Mouse (Mus musculus) thymus, adult 2 months (tissue): ENCODE measurements around the gene Zmiz1. TPM values are rescaled to one million over a fixed set of nuclear protein-coding genes. Genes with fewer than 3 reads are reported as not detected.

Experiments used
- DNase-seq: peaks from one replicate; pipeline ENCODE4 v3.0.0; 2021
- H3K27ac ChIP-seq: fragments of 200-500 bp; 2 replicates; pipeline ENCODE4 v1.5.1; 2012; ENCODE audit warnings: low read length, control low read depth; ENCODE audit not compliant: control insufficient read depth, insufficient read depth
- H3K27me3 ChIP-seq: fragments of 200-500 bp; 2 replicates; pipeline ENCODE4 v1.6.1; 2012; ENCODE audit warnings: mild to moderate bottlenecking, low read length, moderate library complexity, mixed read lengths; ENCODE audit not compliant: control insufficient read depth, insufficient read depth
- H3K36me3 ChIP-seq: fragments of 200-500 bp; 2 replicates; pipeline ENCODE4 v1.6.1; 2012; ENCODE audit warnings: mild to moderate bottlenecking, low read length, moderate library complexity; ENCODE audit not compliant: control insufficient read depth, insufficient read depth
- H3K4me1 ChIP-seq: fragments of 200-500 bp; replicated peaks from 2 replicates; pipeline ENCODE4 v1.6.1; 2012; ENCODE audit warnings: low read length; ENCODE audit not compliant: control insufficient read depth, insufficient read depth
- H3K4me3 ChIP-seq: fragments of 200-500 bp; 2 replicates; pipeline ENCODE4 v1.5.1; 2012; ENCODE audit warnings: mild to moderate bottlenecking, low read length, control low read depth, moderate library complexity; ENCODE audit not compliant: control insufficient read depth, insufficient read depth
- CTCF ChIP-seq: fragments of 200-500 bp; IDR thresholded peaks from 2 replicates; pipeline ENCODE4 v1.5.1; 2012; ENCODE audit warnings: mild to moderate bottlenecking, control low read depth, low read length, moderate library complexity, borderline replicate concordance; ENCODE audit not compliant: control insufficient read depth, poor library complexity, insufficient read depth; ENCODE audit errors: extremely low read depth
- POLR2A ChIP-seq: fragments of 200-500 bp; IDR thresholded peaks from 2 replicates; pipeline ENCODE4 v1.6.1; 2012; ENCODE audit warnings: mild to moderate bottlenecking, low read length, control low read depth, moderate library complexity; ENCODE audit not compliant: control insufficient read depth, poor library complexity, insufficient read depth; ENCODE audit errors: extremely low read depth
- WGBS: fragments of 180-500 bp; shearing (Covaris S2); methylation state at CpG from one replicate; pipeline ENCODE4 v1.1.7; 2018; 5-methylcytosine and 5-hydroxymethylcytosine counted together
- polyA plus RNA-seq: library from polyadenylated mRNA; depleted of rRNA; stranded (reverse); fragments of >200 nt; gene quantifications from 2 replicates; pipeline ENCODE4 v1.2.3, GENCODE M21; 2012

Gene Zmiz1
- polyA plus RNA-seq, 1 experiment: 58.9 TPM

DNA sequence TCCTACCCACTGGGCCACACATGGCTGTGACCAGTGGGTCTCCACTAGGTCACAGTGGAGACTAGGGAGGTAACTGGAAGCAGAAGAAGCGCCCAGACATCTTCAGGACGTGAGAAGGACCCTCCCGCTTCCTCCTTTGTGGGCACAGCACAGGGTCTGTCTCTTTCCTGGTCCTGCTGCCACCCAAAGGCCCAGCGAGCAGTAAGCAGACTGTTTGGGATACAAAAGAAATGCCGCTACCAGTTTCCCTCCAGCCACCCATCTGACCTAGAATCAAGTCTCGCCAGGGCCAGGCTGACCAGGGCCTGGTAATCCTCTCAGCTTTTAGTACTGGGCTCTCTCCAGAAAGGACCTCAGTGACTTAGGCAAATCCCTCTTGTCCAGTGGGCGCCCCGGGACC lies 156.6 kb downstream of the Zmiz1 start:
- peaks cover 17% of the 10 kb centered on the region for H3K4me1 ChIP-seq

DNA sequence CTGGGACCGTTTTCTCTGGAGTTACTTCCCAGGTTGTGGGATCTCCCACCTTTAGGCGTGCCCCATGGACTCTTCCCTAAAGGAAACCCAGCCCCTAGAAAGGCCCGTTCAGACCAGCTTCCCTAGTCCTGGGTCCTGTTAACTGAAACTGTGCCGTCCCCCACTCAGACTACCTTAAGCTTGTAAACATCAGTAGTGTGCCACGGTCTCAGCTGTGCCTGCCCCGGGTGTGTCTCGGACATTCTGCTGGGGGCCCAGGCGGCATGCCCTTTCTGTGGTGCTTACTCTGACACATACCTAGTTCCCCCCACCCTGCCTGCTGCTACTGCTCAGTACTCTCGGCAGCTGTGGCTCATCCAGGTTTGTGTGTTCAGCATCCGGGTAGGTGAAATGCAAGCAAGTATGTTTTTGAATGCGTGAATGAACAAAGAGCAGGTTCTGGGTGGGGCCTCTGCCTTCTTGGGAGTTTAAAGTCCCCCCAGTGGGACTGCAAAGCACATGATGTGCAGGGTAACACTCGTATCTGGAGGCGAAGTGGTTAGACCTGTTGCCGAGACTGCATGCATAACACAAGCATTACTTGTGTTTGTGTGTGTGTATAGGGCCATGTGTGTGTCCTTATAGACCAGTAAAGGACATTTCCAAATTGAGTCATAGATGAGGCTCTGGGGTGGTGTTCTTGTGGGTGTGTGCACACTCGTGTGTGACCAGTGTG lies 157.2 kb downstream of the Zmiz1 start:
- Histone ChIP-seq H3K27ac (no peak overlapping the region), H3K4me1 (peaks cover 17% of the 10 kb centered on the region), H3K4me3 (no peak overlapping the region), H3K36me3 (no peaks in the 10 kb centered on the region), H3K27me3 (no peaks in the 10 kb centered on the region)
- WGBS: 87% methylated on average over 15 of the region's 15 CpGs
- DNase-seq: no peak
- TF ChIP-seq POLR2A (no peak), CTCF (no peak)

More for the DNA sequence above, 156.6 kb downstream of the Zmiz1 start:
- no peaks in the 10 kb centered on the region for H3K27me3 ChIP-seq
- H3K4me3 ChIP-seq: no peak overlapping the region
- H3K27ac ChIP-seq: no peak overlapping the region
- no peak for DNase-seq
- WGBS: 88% methylated on average over 8 of the region's 8 CpGs
- H3K36me3 ChIP-seq: no peaks in the 10 kb centered on the region
- TF ChIP-seq CTCF (no peak), POLR2A (no peak)

DNA sequence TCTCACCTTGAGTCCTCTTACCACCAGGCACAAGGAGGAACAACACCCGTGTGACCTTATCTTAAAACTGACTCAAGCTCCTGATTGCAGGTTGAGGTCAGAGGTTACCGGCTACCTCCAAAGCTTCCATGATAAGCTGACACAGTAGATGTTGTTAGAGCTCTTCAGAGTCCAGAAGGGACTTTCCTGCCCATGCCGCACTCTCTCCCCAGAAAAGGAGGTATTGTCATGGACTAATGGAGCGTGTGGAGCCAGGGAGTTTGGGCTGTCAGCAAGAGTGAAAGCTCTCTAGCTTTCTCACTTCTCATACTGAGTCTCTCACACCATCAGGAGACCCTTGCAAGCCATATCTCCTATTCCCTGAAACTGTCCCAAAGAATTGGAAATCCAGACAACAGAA lies 158.3 kb downstream of the Zmiz1 start:
- Histone ChIP-seq H3K27ac (no peak overlapping the region), H3K4me3 (no peak overlapping the region), H3K4me1 (peaks cover 15% of the 10 kb centered on the region), H3K27me3 (no peaks in the 10 kb centered on the region), H3K36me3 (no peaks in the 10 kb centered on the region)
- WGBS: 88% methylated on average over 4 of the region's 4 CpGs
- TF ChIP-seq POLR2A: no peak
- TF ChIP-seq CTCF: no peak
- no peak for DNase-seq

DNA sequence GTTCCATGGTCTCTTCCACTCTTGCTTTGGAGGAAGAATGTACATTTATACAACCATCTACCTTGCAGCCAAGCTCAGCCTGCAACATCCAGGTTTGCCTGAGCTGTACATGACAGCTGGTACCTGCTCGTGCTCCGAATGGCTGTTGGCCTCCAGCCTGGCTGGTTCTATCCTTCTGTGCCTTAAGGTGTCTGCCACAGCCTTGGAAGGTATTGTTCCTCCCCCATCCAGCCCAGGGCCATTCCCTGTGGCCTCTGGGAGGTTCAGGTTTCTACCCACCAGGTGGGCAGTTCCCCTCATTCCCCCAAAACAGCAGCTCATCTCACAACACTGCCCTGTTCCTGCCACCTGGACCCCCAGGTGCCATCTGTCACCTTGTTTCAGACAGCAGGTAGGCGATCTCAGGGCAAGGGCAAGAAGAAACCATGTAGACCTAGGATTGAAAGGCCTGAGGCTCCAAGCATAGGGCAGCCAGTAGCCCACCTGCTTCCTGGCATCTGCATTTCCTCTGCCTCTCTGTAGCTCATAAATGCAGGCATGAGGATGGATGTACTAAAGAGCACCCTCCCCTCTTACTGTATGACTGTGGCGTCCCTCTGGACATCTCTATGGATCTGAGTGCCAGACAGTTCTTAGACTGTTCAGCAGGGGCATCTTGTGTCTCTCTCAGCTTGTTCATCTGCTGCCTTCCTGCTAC lies 160.2 kb downstream of the Zmiz1 start:
- no peak for DNase-seq
- TF ChIP-seq POLR2A (no peak), CTCF (no peak)
- WGBS: 89% methylated on average over 4 of the region's 4 CpGs
- Histone ChIP-seq H3K36me3 (no peaks in the 10 kb centered on the region), H3K4me3 (no peak overlapping the region), H3K4me1 (peaks cover 21% of the 10 kb centered on the region), H3K27ac (no peak overlapping the region), H3K27me3 (no peaks in the 10 kb centered on the region)

DNA sequence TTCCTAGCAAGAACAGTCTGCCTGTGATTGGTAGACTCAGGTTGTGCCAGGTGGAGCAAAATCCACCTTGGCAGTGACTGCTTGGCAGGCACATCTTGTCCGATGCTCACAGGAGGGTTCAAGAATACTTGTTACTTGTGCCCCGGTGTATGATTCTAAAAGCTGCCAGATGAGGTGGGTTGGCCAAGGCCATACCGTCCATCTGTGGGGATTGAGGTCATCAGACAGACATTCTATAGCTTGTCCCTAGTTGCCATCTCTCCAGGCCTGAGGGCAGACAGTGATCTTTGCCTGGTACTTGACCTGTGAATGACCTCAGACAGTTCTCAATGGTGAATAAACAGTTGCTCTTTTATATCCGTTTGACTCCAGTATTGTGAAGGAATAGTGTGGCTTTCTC lies 161.8 kb downstream of the Zmiz1 start:
- Histone ChIP-seq H3K27me3 (no peaks in the 10 kb centered on the region), H3K4me3 (no peak overlapping the region), H3K4me1 (peaks cover 17% of the 10 kb centered on the region), H3K36me3 (no peaks in the 10 kb centered on the region), H3K27ac (no peak overlapping the region)
- TF ChIP-seq CTCF (no peak), POLR2A (no peak)
- DNase-seq: no peak
- WGBS: 93% methylated on average over 4 of the region's 4 CpGs

DNA sequence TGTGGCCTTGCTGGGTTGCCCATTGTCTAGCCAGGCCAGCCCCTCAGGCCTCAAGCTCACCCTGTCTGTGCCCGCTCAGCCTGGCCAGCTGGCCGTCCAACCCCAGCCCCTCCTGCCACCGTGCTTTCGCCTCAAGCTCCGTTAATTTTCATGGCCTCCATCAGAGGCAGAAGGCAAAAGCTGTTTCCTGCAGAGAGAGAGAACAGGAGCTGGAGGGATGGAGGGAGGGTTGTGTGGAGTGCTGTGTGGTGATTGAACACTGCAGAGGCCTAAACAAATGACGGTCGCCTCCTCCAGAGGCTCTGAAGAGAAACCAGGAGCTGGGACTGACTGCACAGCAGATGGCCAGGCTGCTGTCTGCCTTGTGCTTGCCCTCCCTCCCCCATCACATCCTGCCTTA lies 164.7 kb downstream of the Zmiz1 start:
- DNase-seq: no peak
- Histone ChIP-seq H3K4me3 (no peak overlapping the region), H3K27ac (no peak overlapping the region), H3K36me3 (no peaks in the 10 kb centered on the region), H3K4me1 (peaks cover 17% of the 10 kb centered on the region), H3K27me3 (no peaks in the 10 kb centered on the region)
- 86% methylated on average over 7 of the region's 7 CpGs for WGBS
- TF ChIP-seq POLR2A: no peak
- TF ChIP-seq CTCF: no peak
